Comparison of ENCODE assay signal across 8 mouse cellular contexts in genomic region chr2:165854207-165854968, GRCm38 (mm10). TPM values are rescaled to one million over a fixed set of nuclear protein-coding genes. Genes with fewer than 3 reads are reported as not detected.
DNase-seq lines count a peak whose midpoint lies in the region; ATAC-seq and TF ChIP-seq lines count a peak whose summit lies in the region.

No protein-coding gene starts in this region.

- H3K27ac ChIP-seq in hindbrain, embryonic 14.5 days: peak overlapping the region; percentile 16
- H3K27ac ChIP-seq in olfactory bulb, adult 2 months (ENCODE audit: insufficient read depth, low read depth, low read length): peak overlapping the region; percentile 99; the same call in 1 of the 2 replicates
- H3K27ac ChIP-seq in kidney, adult 2 months (ENCODE audit: insufficient read depth, low read depth, low read length): no peak overlapping the region

- no peak overlapping the region for H3K4me2 ChIP-seq in hindbrain, embryonic 14.5 days (replicated peaks)

- no peak overlapping the region for H3K9ac ChIP-seq in hindbrain, embryonic 14.5 days

- H3K9me3 ChIP-seq in hindbrain, embryonic 14.5 days (ENCODE audit: control insufficient read depth, low read length): no peaks in the 10 kb centered on the region

- TF ChIP-seq CTCF in olfactory bulb, adult 2 months (IDR thresholded peaks at IDR 0.05; ENCODE audit: insufficient read depth, low read depth, low read length): no peak
- TF ChIP-seq CTCF in kidney, adult 2 months (conservative IDR thresholded peaks at IDR 0.05; ENCODE audit: insufficient read depth, insufficient read length, low read depth, low read length): no peak

- no peak for TF ChIP-seq POLR2A in olfactory bulb, adult 2 months (IDR thresholded peaks at IDR 0.05; ENCODE audit: insufficient read depth, low read depth, low read length)
- TF ChIP-seq POLR2A in kidney, adult 2 months (IDR thresholded peaks at IDR 0.05; ENCODE audit: low read depth, low read length): no peak

- peaks cover 60% of the 10 kb centered on the region for H3K4me1 ChIP-seq in hindbrain, embryonic 14.5 days (replicated peaks; ENCODE audit: control insufficient read depth, insufficient read depth, low read length)
- peaks cover 71% of the 10 kb centered on the region for H3K4me1 ChIP-seq in olfactory bulb, adult 2 months (ENCODE audit: control insufficient read depth, insufficient read depth, low read length)
- peaks cover 47% of the 10 kb centered on the region for H3K4me1 ChIP-seq in kidney, adult 2 months (ENCODE audit: control insufficient read depth, insufficient read depth, low read length)

- no peak overlapping the region for H3K4me3 ChIP-seq in hindbrain, embryonic 14.5 days (replicated peaks; ENCODE audit: low read length)
- H3K4me3 ChIP-seq in olfactory bulb, adult 2 months (ENCODE audit: insufficient read depth, low read depth, low read length): no peak overlapping the region
- H3K4me3 ChIP-seq in kidney, adult 2 months (ENCODE audit: insufficient read depth, low read depth, low read length): no peak overlapping the region

- H3K36me3 ChIP-seq in hindbrain, embryonic 14.5 days (replicated peaks; ENCODE audit: control insufficient read depth, insufficient read depth): peaks cover 24% of the 10 kb centered on the region
- H3K36me3 ChIP-seq in kidney, adult 2 months (ENCODE audit: control insufficient read depth, insufficient read depth, low read length): no peaks in the 10 kb centered on the region; the same call in 1 of the 2 replicates

- ATAC-seq in hindbrain, embryonic 14.5 days (ENCODE audit: low FRiP score): no peak; the same call in 1 of the 2 replicates

- DNase-seq in layer of hippocampus, adult 9-11 months: peak; percentile 72
- no peak for DNase-seq in layer of hippocampus, adult 8-10 months (ENCODE audit: low spot score in 2 of 2)
- DNase-seq in c-Kit-positive CD71-positive TER-119-negative erythroid progenitor cells, embryonic 14.5 days (ENCODE audit: low read depth): peak; percentile 50
- no peak for DNase-seq in hindbrain, embryonic 14.5 days (ENCODE audit: low spot score)
- no peak for DNase-seq in frontal cortex, postnatal 10 days (ENCODE audit: low spot score in 2 of 2)
- DNase-seq in lung, postnatal 4 days: no peak
- no peak for DNase-seq in kidney, adult 2 months

- WGBS in hindbrain, embryonic 14.5 days: 46% methylated on average over 16 of the region's 16 CpGs
- 56% methylated on average over 16 of the region's 16 CpGs for WGBS in olfactory bulb, adult 2 months
- 64% methylated on average over 16 of the region's 16 CpGs for WGBS in kidney, adult 2 months

- no peaks in the 10 kb centered on the region for H3K27me3 ChIP-seq in hindbrain, embryonic 14.5 days (ENCODE audit: control insufficient read depth, insufficient read depth, low read length)
- H3K27me3 ChIP-seq in kidney, adult 2 months (replicated peaks; ENCODE audit: control insufficient read depth, insufficient read depth, low read length): no peaks in the 10 kb centered on the region

RNA-seq across cellular contexts. Expression of gene Zmynd8, which starts 44.4 kb away (rescaled TPM):
- total RNA-seq in layer of hippocampus, adult 8-10 months (2022): 100 to 1,000 TPM; 128 to 162 (median 147) TPM
- 55.4 and 63.4 TPM in 2 replicates for polyA plus RNA-seq in hindbrain, embryonic 14.5 days (2014; fragmentation: Nextera tagmentation; extraction: Ambion mirVana)
- polyA plus RNA-seq in olfactory bulb, adult 2 months (2012; ENCODE audit: insufficient read depth, insufficient read length, low replicate concordance, missing spikeins): 440 TPM in 1 of 2 replicates, not detected in the other
- polyA plus RNA-seq in kidney, adult 2 months (2012; rRNA removed): 27.7 and 29.0 TPM in 2 replicates

Comparison
In these comparisons a context has a peak if more than half of its experiments do, and no peak if none do; other contexts are left out.
1. DNase-seq: peak in layer of hippocampus, adult 9-11 months (single experiment) and c-Kit-positive CD71-positive TER-119-negative erythroid progenitor cells, embryonic 14.5 days (single experiment); none in layer of hippocampus, adult 8-10 months (0 of 2), hindbrain, embryonic 14.5 days (single experiment), frontal cortex, postnatal 10 days (0 of 2), lung, postnatal 4 days (0 of 2) and kidney, adult 2 months (single experiment).